Mouse (Mus musculus) gastrocnemius, adult 18-20 months (tissue): ENCODE data around the gene Lipm. TPM values are rescaled to one million over a fixed set of nuclear protein-coding genes. Genes with fewer than 3 reads are reported as not detected.

Experiments used
- DNase-seq: peaks from one replicate; pipeline ENCODE4 v3.0.0; 2021; ENCODE audit warnings: low spot score
- long read RNA-seq, 2 experiments: library from polyadenylated mRNA; stranded (forward); transcript quantifications; one replicate each; pipeline ENCODE4 v2.0.0; 2021
- total RNA-seq, 2 experiments: library from RNA; stranded (reverse); gene quantifications; 2 replicates each; pipeline ENCODE4 v1.2.3; 2021

Lipm gene
- total RNA-seq, result not detected
- long read RNA-seq, experiment 1, result 0 reads
- long read RNA-seq, experiment 2, result 0 reads

- DNase-seq, result no peak
Measured at GRCm38 (mm10) chr19:34100633-34101032, at the start of gene Lipm. TSS of gene Lipm (plus strand) at chr19:34100933.

GRCm38 (mm10) chr19:34051502-34051901 is 49.2 kb upstream of the Lipm start:
- DNase-seq, result no peak

GRCm38 (mm10) chr19:34063547-34063946 is 37.2 kb upstream of the Lipm start:
- no peak for DNase-seq

- no peak for DNase-seq
Measured at GRCm38 (mm10) chr19:34064059-34064458, 36.7 kb upstream of the Lipm start.

- no peak for DNase-seq
Measured at GRCm38 (mm10) chr19:34066779-34067472, 33.8 kb upstream of the Lipm start, which contains the start of gene Lipn. TSS of gene Lipn (plus strand) at chr19:34067358.

GRCm38 (mm10) chr19:34074239-34074638 is 26.5 kb upstream of the Lipm start:
- no peak for DNase-seq

- DNase-seq, result no peak
Measured at GRCm38 (mm10) chr19:34078130-34078529, 22.6 kb upstream of the Lipm start.

- DNase-seq, result no peak
Measured at GRCm38 (mm10) chr19:34089011-34089680, 11.6 kb upstream of the Lipm start.

GRCm38 (mm10) chr19:34095381-34095780 is 5.4 kb upstream of the Lipm start:
- no peak for DNase-seq

- no peak for DNase-seq
Measured at GRCm38 (mm10) chr19:34096228-34096627, 4.5 kb upstream of the Lipm start.

GRCm38 (mm10) chr19:34101888-34102287 is 1.2 kb downstream of the Lipm start:
- no peak for DNase-seq

GRCm38 (mm10) chr19:34104841-34105240 is 4.1 kb downstream of the Lipm start:
- DNase-seq, result no peak

GRCm38 (mm10) chr19:34119102-34119501 is 18.4 kb downstream of the Lipm start:
- DNase-seq, result no peak

- DNase-seq, result no peak
Measured at GRCm38 (mm10) chr19:34119653-34120052, 18.9 kb downstream of the Lipm start.

GRCm38 (mm10) chr19:34120107-34120731 is 19.5 kb downstream of the Lipm start:
- no peak for DNase-seq

GRCm38 (mm10) chr19:34138720-34139430 is 38.1 kb downstream of the Lipm start:
- no peak for DNase-seq

GRCm38 (mm10) chr19:34139431-34140046 is 38.8 kb downstream of the Lipm start:
- DNase-seq, result no peak

GRCm38 (mm10) chr19:34148421-34148820 is 47.7 kb downstream of the Lipm start:
- DNase-seq, result no peak

GRCm38 (mm10) chr19:34151909-34152308 is 51.2 kb downstream of the Lipm start:
- DNase-seq, result no peak

GRCm38 (mm10) chr19:34153263-34154144 is 52.8 kb downstream of the Lipm start:
- DNase-seq, result no peak
